Mouse (Mus musculus): ENCODE data around the gene Pgd.

Gene Pgd

GRCm38 (mm10) chr4:149168016-149168415, 1.4 kb upstream of the Pgd start:
- DNase-seq (ENCODE audit: low spot score): no peak

DNA sequence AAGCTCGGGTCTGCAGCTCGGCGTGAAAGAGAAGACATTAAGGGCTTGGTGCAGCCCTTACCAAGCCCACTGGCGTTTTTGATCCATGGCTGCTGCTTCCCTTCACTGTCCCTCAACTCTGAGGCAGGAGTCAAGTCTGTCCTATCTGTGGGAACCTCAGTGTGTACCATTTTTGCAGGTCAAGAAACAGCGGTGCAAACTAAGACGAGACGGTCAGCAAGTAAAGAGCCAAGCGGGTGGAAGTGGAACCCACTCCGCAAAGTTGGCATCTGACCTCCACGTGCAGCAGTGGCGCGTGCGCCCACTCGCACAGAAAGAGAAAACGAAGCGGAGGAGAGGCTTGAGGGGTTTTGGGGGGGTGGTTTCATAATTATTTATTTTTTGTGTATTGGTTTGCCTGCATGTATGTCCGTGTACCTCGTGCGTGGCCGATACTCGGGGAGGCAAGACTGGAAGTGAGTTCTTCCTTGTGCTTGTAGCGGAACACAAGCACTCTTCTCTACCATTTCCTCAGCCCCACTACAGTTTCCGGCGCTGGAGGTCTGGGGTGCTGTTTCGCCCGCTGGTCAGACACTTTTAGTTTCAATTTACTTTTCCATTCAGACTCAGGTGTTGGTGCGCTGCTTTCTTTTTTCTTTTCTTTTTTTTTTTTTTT, 513 bp upstream of the Pgd start:
- DNase-seq (ENCODE audit: low spot score): no peak

- DNase-seq (ENCODE audit: low spot score): no peak
Observed at GRCm38 (mm10) chr4:149164150-149164549, 2.4 kb downstream of the Pgd start.

DNA sequence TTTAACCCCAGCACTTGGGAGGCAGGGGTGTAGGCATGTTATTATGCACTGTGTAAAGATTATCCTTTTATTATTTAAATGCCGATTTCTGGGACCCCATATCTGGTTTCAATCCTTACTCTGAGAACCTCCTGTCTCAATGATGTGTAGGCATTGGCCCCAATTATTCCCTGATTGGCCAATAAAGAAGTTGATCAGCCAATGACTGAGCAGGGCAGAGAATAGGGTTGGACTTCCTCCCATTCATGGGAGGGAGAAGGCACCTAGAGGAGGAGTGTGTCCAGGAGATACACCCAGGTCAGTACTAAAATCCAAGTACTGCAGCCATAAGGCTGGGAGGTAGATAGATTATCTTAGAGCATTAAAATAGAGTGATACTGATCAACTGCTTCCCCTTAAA, 3.4 kb downstream of the Pgd start:
- no peak for DNase-seq (ENCODE audit: low spot score)

GRCm38 (mm10) chr4:149161166-149161565, 5.4 kb downstream of the Pgd start:
- no peak for DNase-seq (ENCODE audit: low spot score)

- no peak for DNase-seq (ENCODE audit: low spot score)
Observed at GRCm38 (mm10) chr4:149159891-149160290, 6.7 kb downstream of the Pgd start.

- no peak for DNase-seq (ENCODE audit: low spot score)
Observed at GRCm38 (mm10) chr4:149159203-149159602, 7.4 kb downstream of the Pgd start.

DNA sequence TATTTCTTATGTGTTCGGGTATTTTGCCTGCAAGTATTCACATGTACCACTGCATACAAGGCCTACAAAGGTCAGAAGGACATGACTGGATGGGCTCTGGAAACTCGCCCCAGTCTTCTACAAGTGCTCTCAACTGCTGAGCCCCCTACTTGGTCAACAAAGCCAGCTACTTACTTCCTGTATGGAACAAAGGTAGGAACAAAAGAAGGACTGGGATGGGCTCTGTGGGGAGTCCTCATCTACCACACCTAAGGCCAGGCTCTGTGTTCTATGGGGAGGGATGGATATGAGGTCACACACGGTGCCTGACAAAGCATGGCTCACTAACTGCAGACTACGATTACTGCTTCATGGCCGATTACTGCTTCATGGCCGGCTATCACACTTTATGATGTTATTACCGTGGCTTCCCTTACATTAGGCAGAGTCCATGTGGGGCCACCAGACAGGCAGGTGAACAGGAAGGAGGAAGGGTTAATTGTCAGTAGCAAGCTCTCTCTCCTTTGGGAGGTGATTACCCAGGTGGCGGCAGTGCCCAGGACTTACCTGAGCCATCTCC, 9.1 kb downstream of the Pgd start:
- DNase-seq (ENCODE audit: low spot score): no peak

- DNase-seq (ENCODE audit: low spot score): no peak
Observed at GRCm38 (mm10) chr4:149155711-149156110, 10.9 kb downstream of the Pgd start.

DNA sequence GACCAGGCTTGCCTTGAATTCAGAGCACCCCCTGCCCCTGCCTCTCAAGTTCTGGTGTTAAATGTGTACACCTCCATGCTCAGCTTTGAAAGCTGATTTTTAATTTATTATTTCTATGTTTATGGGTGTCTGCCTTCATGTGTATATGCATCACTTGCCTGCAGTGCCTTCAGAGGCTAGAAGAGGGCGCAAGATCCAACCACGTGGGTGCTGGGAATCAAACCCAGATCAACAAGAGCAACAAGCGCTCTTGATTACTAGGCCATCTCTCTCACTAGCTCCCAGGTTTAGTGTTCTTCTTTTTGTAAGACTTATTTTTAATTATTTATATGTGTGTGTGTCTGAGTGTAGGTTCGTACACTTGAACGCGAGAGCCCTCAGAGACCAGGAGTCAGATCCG, 11.7 kb downstream of the Pgd start:
- no peak for DNase-seq (ENCODE audit: low spot score)

GRCm38 (mm10) chr4:149150721-149151120, 15.8 kb downstream of the Pgd start:
- DNase-seq (ENCODE audit: low spot score): no peak

GRCm38 (mm10) chr4:149150256-149150655, 16.3 kb downstream of the Pgd start:
- DNase-seq (ENCODE audit: low spot score): no peak

- no peak for DNase-seq (ENCODE audit: low spot score)
Observed at GRCm38 (mm10) chr4:149149611-149150010, 17.0 kb downstream of the Pgd start.

GRCm38 (mm10) chr4:149149196-149149595, 17.4 kb downstream of the Pgd start:
- DNase-seq (ENCODE audit: low spot score): no peak

DNA sequence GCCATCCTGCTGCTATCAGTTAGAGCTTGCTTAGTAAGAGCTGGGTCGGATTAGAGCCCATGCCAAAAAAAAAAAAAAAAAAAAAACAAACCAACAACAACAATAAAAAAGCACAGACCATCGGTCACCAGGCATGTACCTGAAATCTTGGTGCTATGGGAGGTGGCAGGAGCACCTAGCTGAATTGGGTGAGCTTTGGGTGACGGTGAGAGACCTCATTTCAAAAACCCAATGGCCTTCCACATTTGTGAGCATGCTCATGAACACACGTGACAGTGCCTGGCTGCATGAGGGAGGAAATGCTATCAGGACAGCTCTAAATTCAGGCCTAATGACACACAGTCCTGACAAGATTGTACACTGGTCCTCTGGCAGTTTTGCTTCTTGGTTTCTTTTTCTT, 18.5 kb downstream of the Pgd start:
- DNase-seq (ENCODE audit: low spot score): no peak

GRCm38 (mm10) chr4:149147528-149147927, 19.0 kb downstream of the Pgd start:
- no peak for DNase-seq (ENCODE audit: low spot score)

- DNase-seq (ENCODE audit: low spot score): no peak
Observed at GRCm38 (mm10) chr4:149145151-149145550, 21.4 kb downstream of the Pgd start.

GRCm38 (mm10) chr4:149144459-149144858, 22.1 kb downstream of the Pgd start:
- peak; percentile 68 for DNase-seq (ENCODE audit: low spot score)

- DNase-seq (ENCODE audit: low spot score): no peak
Observed at GRCm38 (mm10) chr4:149143594-149143993, 23.0 kb downstream of the Pgd start.

DNA sequence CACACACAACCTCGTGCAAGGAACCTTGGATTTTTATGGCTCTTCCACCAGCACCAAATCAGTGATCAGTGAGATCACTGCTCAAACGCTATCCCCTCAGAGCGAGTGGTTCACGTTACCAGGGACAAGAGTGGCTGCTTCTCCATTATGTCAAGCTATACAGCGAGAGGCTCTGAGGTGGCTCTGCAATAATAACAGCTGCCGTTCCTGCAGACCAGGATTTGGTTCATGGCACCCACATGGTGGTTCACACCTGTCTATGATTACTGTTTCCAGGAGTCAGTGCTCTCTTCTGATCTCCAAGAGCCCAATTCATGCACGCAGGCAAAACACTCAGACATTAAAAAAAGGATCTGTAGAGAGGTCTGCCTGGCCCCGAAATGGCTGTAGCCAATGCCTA, 28.1 kb downstream of the Pgd start:
- no peak for DNase-seq (ENCODE audit: low spot score)

- peak; percentile 77 for DNase-seq (ENCODE audit: low spot score)
Observed at GRCm38 (mm10) chr4:149136982-149137770, 29.4 kb downstream of the Pgd start, which contains the start of gene Cenps. Gene Cenps (minus strand): TSS chr4:149137629.

DNA sequence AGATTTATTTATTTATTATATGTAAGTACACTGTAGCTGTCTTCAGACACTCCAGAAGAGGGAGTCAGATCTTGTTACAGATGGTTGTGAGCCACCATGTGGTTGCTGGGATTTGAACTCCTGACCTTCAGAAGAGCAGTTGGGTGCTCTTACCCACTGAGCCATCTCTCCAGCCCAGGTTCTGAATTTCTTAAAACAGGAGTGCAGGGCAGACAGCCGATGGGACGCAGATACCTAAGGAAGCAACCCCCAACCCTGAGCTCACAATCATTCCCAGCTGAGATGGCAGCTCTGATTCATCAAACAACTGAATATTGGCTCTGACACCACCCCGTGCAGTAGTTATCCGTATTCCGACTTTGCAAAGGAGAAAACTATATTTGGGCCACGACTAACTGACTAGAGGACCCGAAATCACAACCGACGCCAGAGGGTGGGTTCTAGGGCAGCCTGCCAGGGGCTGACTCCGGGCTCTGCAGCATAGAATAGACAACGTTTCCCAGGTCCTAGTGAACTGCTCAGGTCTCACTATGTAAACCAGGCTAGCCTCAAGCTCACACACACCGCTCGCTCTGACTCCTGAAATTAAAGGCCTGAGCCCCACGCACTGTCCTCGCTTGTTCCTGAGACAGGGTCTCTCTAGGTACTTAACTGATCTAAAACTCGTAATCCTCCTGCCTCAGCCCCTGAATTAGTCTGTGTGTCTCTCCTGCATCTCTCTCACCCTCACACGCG, 30.3 kb downstream of the Pgd start:
- DNase-seq (ENCODE audit: low spot score): no peak

GRCm38 (mm10) chr4:149133395-149133794, 33.2 kb downstream of the Pgd start:
- DNase-seq (ENCODE audit: low spot score): no peak
